Mouse (Mus musculus) heart, adult 2 months (tissue): ENCODE measurements around the gene Sertad3. TPM values are rescaled to one million over a fixed set of nuclear protein-coding genes. Genes with fewer than 3 reads are reported as not detected.
A peak's percentile ranks its signal among the peaks of the same experiment; 100 is the strongest.

Source experiments
- DNase-seq, 2 experiments: peaks; one replicate each; pipeline ENCODE4 v3.0.0; 2021
- H3K27ac ChIP-seq: fragments of 200-600 bp; 2 replicates; pipeline ENCODE4 v1.8.1; 2022
- H3K27me3 ChIP-seq: fragments of 200-500 bp; 2 replicates; pipeline ENCODE4 v1.6.1; 2012; ENCODE audit warnings: mild to moderate bottlenecking, low read length, inconsistent platforms, mixed read lengths; ENCODE audit not compliant: control insufficient read depth, insufficient read depth
- H3K36me3 ChIP-seq: fragments of 200-500 bp; 2 replicates; pipeline ENCODE4 v1.6.1; 2012; ENCODE audit warnings: low read length, inconsistent platforms; ENCODE audit not compliant: control insufficient read depth, insufficient read depth
- H3K4me1 ChIP-seq: fragments of 200-500 bp; 2 replicates; pipeline ENCODE4 v1.6.1; 2011; ENCODE audit warnings: low read length; ENCODE audit not compliant: control insufficient read depth, insufficient read depth
- H3K4me3 ChIP-seq: fragments of 200-600 bp; 2 replicates; pipeline ENCODE4 v1.8.1; 2022
- H3K79me2 ChIP-seq: fragments of 200-500 bp; replicated peaks from 2 replicates; pipeline ENCODE4 v1.6.1; 2012; ENCODE audit warnings: mild to moderate bottlenecking, inconsistent platforms, low read length, moderate library complexity, mixed read lengths; ENCODE audit not compliant: control insufficient read depth, insufficient read depth
- H3K9ac ChIP-seq: fragments of 200-500 bp; 2 replicates; pipeline ENCODE4 v1.6.1; 2012; ENCODE audit warnings: low read depth, mild to moderate bottlenecking, control low read depth, inconsistent platforms, low read length, mixed read lengths
- CTCF ChIP-seq: fragments of 200-600 bp; IDR thresholded peaks from 2 replicates; pipeline ENCODE4 v1.8.1; 2022; ENCODE audit warnings: antibody characterized with exemption, mild to moderate bottlenecking, moderate library complexity
- EP300 ChIP-seq: fragments of 200-500 bp; IDR thresholded peaks from 2 replicates; pipeline ENCODE4 v1.6.1; 2011; ENCODE audit warnings: low read depth, low read length, control low read depth; ENCODE audit not compliant: insufficient read depth
- POLR2A ChIP-seq: fragments of 200-500 bp; IDR thresholded peaks from 2 replicates; pipeline ENCODE4 v1.6.1; 2011; ENCODE audit warnings: mild to moderate bottlenecking, low read depth, low read length, control low read depth; ENCODE audit not compliant: insufficient read depth
- WGBS: fragments of 180-500 bp; shearing (Covaris S2); methylation state at CpG from one replicate; pipeline ENCODE4 v1.1.7; 2018; 5-methylcytosine and 5-hydroxymethylcytosine counted together
- intact Hi-C: fragments of 180-260 bp; cut with DNase I; formaldehyde crosslinking; loops from one replicate; pipeline ENCODE4 v1.15.1; 2025
- polyA plus RNA-seq: library from polyadenylated mRNA; depleted of rRNA; stranded (reverse); fragments of >200 nt; gene quantifications from 2 replicates; pipeline ENCODE4 v1.2.3, GENCODE M21; 2012
- total RNA-seq, 2 experiments: library from RNA; stranded (reverse); gene quantifications; 2 replicates each; pipeline ENCODE4 v1.2.3; 2021

Gene Sertad3
- total and polyA plus RNA-seq, 3 experiments = 3.5 to 6.9 (median 6.2) TPM

GRCm38 (mm10) chr7:27437544-27437943 lies 36.0 kb upstream of the Sertad3 start:
- WGBS = 58% methylated on average over 5 of the region's 5 CpGs
- TF ChIP-seq EP300 (no peak), CTCF (peak; percentile 59)
- H3K27me3 ChIP-seq = peaks cover 2% of the 10 kb centered on the region; the same call in 1 of the 2 replicates
- H3K4me3 ChIP-seq = no peak overlapping the region
- no peak for DNase-seq
- H3K36me3 ChIP-seq = no peaks in the 10 kb centered on the region
- no peaks in the 10 kb centered on the region for H3K79me2 ChIP-seq
- no peaks in the 10 kb centered on the region for H3K4me1 ChIP-seq
- intact Hi-C loops = no loop called here
- no peak overlapping the region for H3K9ac ChIP-seq
- no peak overlapping the region for H3K27ac ChIP-seq

GRCm38 (mm10) chr7:27440014-27440413 lies 33.6 kb upstream of the Sertad3 start:
- DNase-seq = no peak
- WGBS = 79% methylated on average over 4 of the region's 4 CpGs
- intact Hi-C loops = no loop called here
- Histone ChIP-seq H3K79me2 (no peaks in the 10 kb centered on the region), H3K27ac (no peak overlapping the region), H3K4me1 (no peaks in the 10 kb centered on the region), H3K4me3 (no peak overlapping the region), H3K27me3 (no peaks in the 10 kb centered on the region), H3K36me3 (no peaks in the 10 kb centered on the region), H3K9ac (no peak overlapping the region)
- TF ChIP-seq EP300 (no peak), CTCF (peak; percentile 39), POLR2A (no peak)

GRCm38 (mm10) chr7:27446051-27446450 lies 27.5 kb upstream of the Sertad3 start:
- intact Hi-C loops = loop anchor here (5.0 kb wide), 3 partner anchors 39 to 89 kb away; partner anchors contain the start of genes Gm20479 and Shkbp1
- H3K4me3 ChIP-seq = peak overlapping the region; percentile 23; the same call in 1 of the 2 replicates
- H3K4me1 ChIP-seq = peaks cover 9% of the 10 kb centered on the region
- DNase-seq = no peak
- peak overlapping the region; percentile 67; the same call in 1 of the 2 replicates for H3K9ac ChIP-seq
- WGBS = 18% methylated on average over 18 of the region's 18 CpGs
- no peaks in the 10 kb centered on the region; the same call in 1 of the 2 replicates for H3K27me3 ChIP-seq
- no peaks in the 10 kb centered on the region for H3K36me3 ChIP-seq
- H3K27ac ChIP-seq = no peak overlapping the region
- TF ChIP-seq CTCF (no peak), EP300 (no peak)
- H3K79me2 ChIP-seq = no peaks in the 10 kb centered on the region

- peak overlapping the region; percentile 67 for H3K9ac ChIP-seq
- TF ChIP-seq POLR2A = no peak
- TF ChIP-seq CTCF = no peak
- no peak for TF ChIP-seq EP300
- DNase-seq = peak; percentile 26 to 29
- intact Hi-C loops = loop anchor here (5.0 kb wide), 3 partner anchors 39 to 89 kb away; partner anchors contain the start of genes Gm20479 and Shkbp1
- no peaks in the 10 kb centered on the region; the same call in 1 of the 2 replicates for H3K27me3 ChIP-seq
- H3K36me3 ChIP-seq = no peaks in the 10 kb centered on the region
- H3K79me2 ChIP-seq = no peaks in the 10 kb centered on the region
- H3K27ac ChIP-seq = no peak overlapping the region
- H3K4me3 ChIP-seq = peak overlapping the region; percentile 74
- peaks cover 9% of the 10 kb centered on the region for H3K4me1 ChIP-seq
- WGBS = 11% methylated on average over 48 of the region's 53 CpGs
Observed at GRCm38 (mm10) chr7:27446521-27447418, 26.8 kb upstream of the Sertad3 start.

- TF ChIP-seq POLR2A (peak; percentile 85), EP300 (peak; percentile 15; the same call in 1 of the 2 replicates), CTCF (peak; percentile 61)
- no peaks in the 10 kb centered on the region for H3K36me3 ChIP-seq
- no peaks in the 10 kb centered on the region; the same call in 1 of the 2 replicates for H3K27me3 ChIP-seq
- no peaks in the 10 kb centered on the region for H3K79me2 ChIP-seq
- intact Hi-C loops = loop anchor here (1.0 to 5.0 kb wide), 5 partner anchors 25 to 111 kb away; partner anchors contain the start of genes Gm20479, Ltbp4 and Shkbp1
- peak; percentile 97 to 99 for DNase-seq
- H3K4me1 ChIP-seq = peaks cover 9% of the 10 kb centered on the region
- peak within 1 kb of the TSS; percentile 69 for H3K27ac ChIP-seq
- H3K9ac ChIP-seq = peak within 1 kb of the TSS; percentile 76
- peak within 1 kb of the TSS; percentile 74 for H3K4me3 ChIP-seq
- WGBS = 1% methylated on average over 54 of the region's 54 CpGs
Observed at GRCm38 (mm10) chr7:27447419-27448286, 25.9 kb upstream of the Sertad3 start, which contains the start of the genes Sptbn4 and Blvrb. Gene Sptbn4, minus strand, starts transcription at chr7:27447686. Gene Blvrb, plus strand, starts transcription at chr7:27447978.
